Mouse (Mus musculus) stomach, embryonic 15.5 days (tissue): ENCODE data around the gene Atp6v0a1. TPM values are rescaled to one million over a fixed set of nuclear protein-coding genes. Genes with fewer than 3 reads are reported as not detected.

ENCODE experiments used
- ATAC-seq: fragments of 200-750 bp; cut with Nextera tagmentation; 2 replicates; pipeline ENCODE4 v1.8.0; 2017; ENCODE audit warnings: low read depth, moderate number of reproducible peaks, moderate TSS enrichment; ENCODE audit not compliant: insufficient read depth, low FRiP score
- H3K27ac ChIP-seq: fragments of 300-500 bp; sonication (generic); 2 replicates; pipeline ENCODE4 v1.5.1; 2015; ENCODE audit warnings: mild to moderate bottlenecking, inconsistent platforms
- H3K27me3 ChIP-seq: fragments of 300-500 bp; sonication (generic); replicated peaks from 2 replicates; pipeline ENCODE4 v1.6.1; 2015; ENCODE audit warnings: inconsistent platforms
- H3K36me3 ChIP-seq: fragments of 300-500 bp; sonication (generic); 2 replicates; pipeline ENCODE4 v1.6.1; 2015; ENCODE audit warnings: inconsistent platforms
- H3K4me1 ChIP-seq: fragments of 300-500 bp; sonication (generic); 2 replicates; pipeline ENCODE4 v1.6.1; 2015; ENCODE audit warnings: inconsistent platforms
- H3K4me2 ChIP-seq: fragments of 300-500 bp; sonication (generic); 2 replicates; pipeline ENCODE4 v1.6.1; 2015; ENCODE audit warnings: mild to moderate bottlenecking, inconsistent platforms
- H3K4me3 ChIP-seq: fragments of 300-500 bp; sonication (generic); replicated peaks from 2 replicates; pipeline ENCODE4 v1.5.1; 2015; ENCODE audit warnings: inconsistent platforms
- H3K9ac ChIP-seq: fragments of 300-500 bp; sonication (generic); 2 replicates; pipeline ENCODE4 v1.6.1; 2015; ENCODE audit warnings: inconsistent platforms
- H3K9me3 ChIP-seq: fragments of 300-500 bp; sonication (generic); 2 replicates; pipeline ENCODE4 v1.6.1; 2016; ENCODE audit warnings: inconsistent platforms
- WGBS: fragments of 180-500 bp; shearing (Covaris S2); methylation state at CpG from one replicate; pipeline ENCODE4 v1.1.7; 2015; 5-methylcytosine and 5-hydroxymethylcytosine counted together
- polyA plus RNA-seq: library from polyadenylated mRNA; unstranded; fragments of >200 nt; fragmentation: Nextera tagmentation; extraction: Ambion mirVana; gene quantifications from 2 replicates; pipeline ENCODE4 v1.2.1, GENCODE M21; 2015

Atp6v0a1 gene
- polyA plus RNA-seq, 1 experiment from 2014 or later: 36.6 TPM

DNA sequence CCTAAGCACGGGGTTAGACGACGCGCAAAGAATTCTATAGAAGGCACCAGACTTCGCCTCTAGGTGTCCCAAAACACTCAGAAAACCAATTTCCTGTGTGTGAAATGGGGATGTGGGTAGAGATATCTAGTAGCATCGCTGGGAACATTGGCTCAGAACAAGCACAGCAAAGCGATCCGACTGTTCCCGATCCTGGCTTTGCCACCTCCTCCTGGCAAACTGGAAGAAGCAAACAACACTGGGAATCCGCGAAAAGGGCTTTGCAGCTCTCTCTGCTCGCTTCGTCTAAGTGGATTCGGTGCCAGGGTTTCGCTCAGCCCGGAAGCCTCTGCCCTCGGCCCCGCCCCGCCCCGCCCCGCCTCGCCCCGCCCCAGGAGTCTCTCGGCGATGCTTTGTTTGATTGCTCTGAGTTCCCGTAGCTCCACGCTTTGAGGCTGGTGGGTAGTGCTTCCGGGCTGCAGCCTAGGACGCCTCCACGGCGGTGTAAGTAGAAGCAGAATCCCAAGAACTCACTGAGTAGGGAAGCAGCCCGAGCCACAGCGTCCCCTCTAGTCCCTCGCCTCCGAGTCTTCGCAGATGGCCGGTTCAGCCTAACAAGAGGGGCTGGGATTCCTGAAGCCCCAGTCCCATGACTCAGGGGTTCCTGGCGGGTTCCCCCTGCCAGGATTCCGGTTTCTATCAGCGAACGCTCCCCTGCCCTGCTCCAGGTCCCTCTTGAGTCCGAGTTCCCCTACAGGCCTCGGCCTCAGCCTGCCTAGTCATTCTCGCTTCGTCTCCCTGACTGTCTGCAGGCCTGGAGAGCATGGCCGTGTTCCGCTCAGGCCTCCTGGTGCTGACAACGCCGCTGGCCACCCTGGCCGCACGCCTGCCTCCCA lies 73.2 kb downstream of the Atp6v0a1 start, which contains the start of gene Coasy:
Gene Coasy, plus strand, starts transcription at position 358 of the 875 bp plus-strand sequence.
- Histone ChIP-seq H3K27ac (peak within 1 kb of the TSS; percentile 92), H3K36me3 (no peaks in the 10 kb centered on the region), H3K27me3 (peaks cover 36% of the 10 kb centered on the region), H3K4me2 (peak within 1 kb of the TSS; percentile 84), H3K4me1 (peaks cover 39% of the 10 kb centered on the region), H3K4me3 (peak within 1 kb of the TSS; percentile 88), H3K9me3 (no peaks in the 10 kb centered on the region), H3K9ac (peak within 1 kb of the TSS; percentile 89)
- peak; percentile 84 for ATAC-seq
- WGBS: 0% methylated on average over 51 of the region's 51 CpGs

DNA sequence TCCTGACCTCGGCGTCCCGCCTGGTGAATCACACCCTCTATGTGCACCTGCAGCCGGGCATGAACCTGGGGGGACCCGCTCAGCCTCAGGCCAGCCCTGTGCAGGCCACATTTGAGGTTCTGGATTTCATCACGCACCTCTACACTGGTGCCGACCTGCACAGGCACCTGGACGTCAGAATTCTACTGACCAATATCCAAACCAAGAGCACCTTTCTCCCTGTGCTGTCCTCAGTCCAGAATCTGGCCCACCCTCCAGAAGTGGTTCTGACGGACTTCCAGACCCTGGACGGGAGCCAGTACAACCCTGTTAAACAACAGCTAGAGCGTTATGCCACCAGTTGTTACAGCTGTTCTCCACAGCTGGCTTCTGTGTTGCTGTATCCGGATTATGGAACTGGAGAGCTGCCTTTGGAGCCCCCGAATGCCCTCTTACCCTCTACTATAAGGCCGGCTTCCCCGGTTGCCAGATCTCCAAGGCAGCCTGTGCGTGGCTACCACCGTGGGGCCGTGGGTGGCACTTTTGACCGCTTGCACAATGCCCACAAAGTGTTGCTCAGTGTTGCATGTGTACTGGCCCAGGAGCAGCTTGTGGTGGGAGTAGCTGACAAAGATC lies 73.9 kb downstream of the Atp6v0a1 start:
- H3K4me1 ChIP-seq: peaks cover 47% of the 10 kb centered on the region
- 31% methylated on average over 19 of the region's 19 CpGs for WGBS

DNA sequence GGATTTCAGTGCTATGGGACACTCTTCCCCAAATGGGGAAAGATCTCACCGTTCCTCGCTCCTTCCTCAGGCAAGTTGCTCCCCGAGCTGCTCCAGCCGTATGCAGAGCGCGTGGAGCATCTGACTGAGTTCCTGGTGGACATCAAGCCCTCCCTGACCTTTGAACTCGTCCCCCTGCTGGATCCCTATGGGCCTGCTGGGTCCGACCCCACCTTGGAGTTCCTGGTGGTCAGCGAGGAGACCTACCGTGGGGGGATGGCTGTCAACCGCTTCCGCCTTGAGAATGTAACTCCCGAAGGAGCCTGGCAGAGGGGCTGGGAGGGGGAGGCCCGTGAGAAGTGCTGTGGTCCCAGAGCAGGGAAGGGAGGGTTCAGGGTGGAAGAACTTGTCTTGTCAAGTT lies 75.0 kb downstream of the Atp6v0a1 start:
- Histone ChIP-seq H3K36me3 (peaks cover 3% of the 10 kb centered on the region; the same call in 1 of the 2 replicates), H3K4me1 (peaks cover 50% of the 10 kb centered on the region), H3K27ac (no peak overlapping the region), H3K27me3 (peaks cover 18% of the 10 kb centered on the region), H3K9me3 (no peaks in the 10 kb centered on the region), H3K4me2 (no peak overlapping the region), H3K9ac (no peak overlapping the region), H3K4me3 (no peak overlapping the region)
- WGBS: 83% methylated on average over 14 of the region's 14 CpGs
- no peak for ATAC-seq

More for the DNA sequence above, 73.9 kb downstream of the Atp6v0a1 start:
- H3K9me3 ChIP-seq: no peaks in the 10 kb centered on the region
- no peaks in the 10 kb centered on the region for H3K36me3 ChIP-seq
- H3K27ac ChIP-seq: peak overlapping the region; percentile 92
- H3K4me2 ChIP-seq: peak overlapping the region; percentile 84
- peak overlapping the region; percentile 88 for H3K4me3 ChIP-seq
- peak overlapping the region; percentile 89 for H3K9ac ChIP-seq
- ATAC-seq: 0 out of 2 replicates have a peak, but pooled peaks have one; percentile 2
- peaks cover 29% of the 10 kb centered on the region for H3K27me3 ChIP-seq

- no peak overlapping the region for H3K27ac ChIP-seq
- H3K36me3 ChIP-seq: peaks cover 4% of the 10 kb centered on the region
- no peak for ATAC-seq
- H3K4me1 ChIP-seq: peaks cover 45% of the 10 kb centered on the region
- H3K9me3 ChIP-seq: no peaks in the 10 kb centered on the region
- WGBS: 90% methylated on average over 12 of the region's 12 CpGs
- H3K27me3 ChIP-seq: peaks cover 12% of the 10 kb centered on the region
- H3K4me3 ChIP-seq: no peak overlapping the region
- H3K9ac ChIP-seq: no peak overlapping the region
- H3K4me2 ChIP-seq: no peak overlapping the region
These were observed 75.6 kb downstream of the Atp6v0a1 start for GRCm38 (mm10) chr11:101084811-101085210.

GRCm38 (mm10) chr11:101085617-101086322 lies 76.5 kb downstream of the Atp6v0a1 start:
- Histone ChIP-seq H3K27me3 (peaks cover 4% of the 10 kb centered on the region; the same call in 1 of the 2 replicates), H3K4me3 (no peak overlapping the region), H3K4me1 (peaks cover 44% of the 10 kb centered on the region), H3K9ac (no peak overlapping the region; the same call in 1 of the 2 replicates), H3K9me3 (no peaks in the 10 kb centered on the region), H3K4me2 (no peak overlapping the region), H3K27ac (peak overlapping the region; percentile 87), H3K36me3 (peaks cover 4% of the 10 kb centered on the region)
- WGBS: 90% methylated on average over 18 of the region's 18 CpGs
- ATAC-seq: no peak

DNA sequence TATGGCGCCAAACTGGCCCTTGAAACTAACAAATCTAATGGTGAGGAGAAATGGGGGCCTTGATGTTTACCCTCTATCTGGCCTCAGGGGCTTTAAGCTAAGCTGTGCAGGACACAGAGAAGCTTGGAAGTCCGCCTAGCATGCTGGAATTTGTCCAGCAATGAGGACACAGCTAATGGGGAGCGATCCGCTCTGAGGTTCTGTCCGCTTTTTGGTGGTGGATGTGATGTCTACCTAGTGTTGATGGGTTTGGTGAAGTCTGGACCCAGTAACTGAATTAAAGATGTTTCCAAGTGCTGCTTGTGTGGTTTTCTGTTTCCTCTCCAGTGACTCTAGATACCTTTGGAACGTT lies 77.0 kb downstream of the Atp6v0a1 start:
- peak overlapping the region; percentile 77 for H3K4me3 ChIP-seq
- peak overlapping the region; percentile 12; the same call in 1 of the 2 replicates for H3K9ac ChIP-seq

DNA sequence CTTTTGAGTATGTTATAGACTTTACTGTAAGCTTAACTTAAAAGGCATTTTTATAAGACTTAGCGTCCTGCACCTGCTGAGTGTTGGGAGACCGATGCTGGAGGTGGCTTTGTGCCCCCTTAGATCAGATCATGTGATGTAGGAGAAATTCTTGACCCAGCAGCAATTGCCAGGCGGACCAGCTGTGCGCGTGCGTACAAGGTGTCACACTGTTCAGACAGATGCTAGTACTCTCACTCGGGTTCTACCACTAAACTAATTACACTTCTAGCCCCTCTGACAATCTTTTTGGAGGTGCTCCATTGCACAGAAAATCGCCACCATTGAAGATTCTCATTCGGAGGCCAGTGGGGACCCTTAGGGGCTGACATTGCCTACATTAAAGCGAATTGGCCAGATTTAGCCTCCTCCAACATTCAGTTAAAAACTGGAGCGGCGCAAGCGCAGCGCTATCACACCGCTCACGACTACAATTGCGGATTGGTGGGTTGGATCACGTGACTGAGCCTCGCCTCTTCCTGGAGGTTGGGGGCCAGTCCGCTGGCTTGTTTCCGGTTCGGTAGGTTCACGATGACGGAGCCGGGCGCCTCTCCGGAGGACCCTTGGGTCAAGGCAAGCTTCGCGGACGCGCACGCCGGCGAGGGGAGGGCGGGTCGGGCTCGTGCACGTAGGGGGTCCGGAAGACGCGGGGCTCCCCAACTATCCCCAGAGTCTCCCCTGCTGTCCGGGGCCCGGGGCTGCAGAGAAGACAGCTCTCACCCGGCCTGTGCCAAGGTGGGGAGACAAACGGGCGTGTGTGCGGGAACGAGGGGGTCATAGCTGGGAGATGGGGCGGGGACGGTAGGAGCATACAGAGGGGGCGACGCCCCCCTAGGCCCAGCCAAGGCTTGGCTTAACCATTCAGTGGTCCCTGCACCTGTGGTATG lies 77.8 kb downstream of the Atp6v0a1 start, which contains the start of gene Mlx:
Gene Mlx, plus strand, starts transcription at position 522 of the 926 bp plus-strand sequence.
- WGBS: 1% methylated on average over 50 of the region's 52 CpGs
- H3K4me3 ChIP-seq: peak within 1 kb of the TSS; percentile 77

More for the DNA sequence above, 77.0 kb downstream of the Atp6v0a1 start:
- peaks cover 9% of the 10 kb centered on the region for H3K36me3 ChIP-seq
- no peak for ATAC-seq
- H3K4me1 ChIP-seq: peaks cover 43% of the 10 kb centered on the region
- peak overlapping the region; percentile 93 for H3K4me2 ChIP-seq
- 0 out of 2 replicates have a peak, but pooled peaks cover 3% of the 10 kb centered on the region for H3K27me3 ChIP-seq
- H3K9me3 ChIP-seq: no peaks in the 10 kb centered on the region
- 78% methylated on average over 6 of the region's 6 CpGs for WGBS
- H3K27ac ChIP-seq: peak overlapping the region; percentile 87

GRCm38 (mm10) chr11:101087682-101088055 lies 78.4 kb downstream of the Atp6v0a1 start:
- H3K36me3 ChIP-seq: peaks cover 23% of the 10 kb centered on the region
- no peaks in the 10 kb centered on the region for H3K27me3 ChIP-seq
- H3K4me1 ChIP-seq: peaks cover 36% of the 10 kb centered on the region
- ATAC-seq: no peak
- H3K9me3 ChIP-seq: no peaks in the 10 kb centered on the region
- 9% methylated on average over 8 of the region's 8 CpGs for WGBS
- H3K4me2 ChIP-seq: peak overlapping the region; percentile 93
- H3K4me3 ChIP-seq: peak overlapping the region; percentile 77
- H3K27ac ChIP-seq: peak overlapping the region; percentile 87
- H3K9ac ChIP-seq: peak overlapping the region; percentile 73

More for the DNA sequence above, 77.8 kb downstream of the Atp6v0a1 start, which contains the start of gene Mlx:
- ATAC-seq: peak; percentile 84
- peaks cover 36% of the 10 kb centered on the region for H3K4me1 ChIP-seq
- peak within 1 kb of the TSS; percentile 73 for H3K9ac ChIP-seq
- peak within 1 kb of the TSS; percentile 93 for H3K4me2 ChIP-seq
- H3K27me3 ChIP-seq: no peaks in the 10 kb centered on the region
- peak within 1 kb of the TSS; percentile 87 for H3K27ac ChIP-seq
- no peaks in the 10 kb centered on the region for H3K9me3 ChIP-seq
- H3K36me3 ChIP-seq: peaks cover 17% of the 10 kb centered on the region

- 83% methylated on average over 1 of the region's 1 CpGs for WGBS
- no peak overlapping the region for H3K27ac ChIP-seq
- H3K27me3 ChIP-seq: no peaks in the 10 kb centered on the region
- H3K9ac ChIP-seq: no peak overlapping the region
- H3K36me3 ChIP-seq: peaks cover 32% of the 10 kb centered on the region
- H3K4me3 ChIP-seq: no peak overlapping the region
- ATAC-seq: no peak
- H3K4me2 ChIP-seq: no peak overlapping the region
- no peaks in the 10 kb centered on the region for H3K9me3 ChIP-seq
- H3K4me1 ChIP-seq: peaks cover 34% of the 10 kb centered on the region
These were observed 80.7 kb downstream of the Atp6v0a1 start for GRCm38 (mm10) chr11:101089931-101090330.

DNA sequence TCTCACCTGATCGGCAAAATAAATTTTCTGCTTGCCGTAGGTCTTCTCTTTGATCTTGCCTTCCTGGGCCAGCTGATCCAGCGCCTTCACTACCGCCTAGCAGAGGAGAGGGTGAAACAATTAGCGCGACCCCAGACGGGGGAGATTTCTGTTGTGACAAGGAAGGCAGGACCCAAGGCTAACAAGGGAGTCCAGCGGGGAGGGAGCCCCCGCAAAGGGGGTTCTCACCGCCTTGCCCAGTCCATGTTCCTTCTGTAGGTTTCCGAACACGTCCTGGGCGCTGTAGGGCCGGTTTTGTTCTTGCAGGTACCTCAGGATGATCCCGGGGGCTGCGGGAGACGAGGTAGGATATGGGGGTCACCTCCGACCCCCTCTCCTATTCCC lies 85.7 kb downstream of the Atp6v0a1 start:
- H3K9me3 ChIP-seq: no peaks in the 10 kb centered on the region
- WGBS: under 1% methylated on average over 18 of the region's 18 CpGs
- peaks cover 58% of the 10 kb centered on the region for H3K36me3 ChIP-seq
- H3K4me2 ChIP-seq: peak overlapping the region; percentile 96
- peak overlapping the region; percentile 83 for H3K4me3 ChIP-seq
- peak overlapping the region; percentile 57; the same call in 1 of the 2 replicates for H3K27ac ChIP-seq
- H3K27me3 ChIP-seq: no peaks in the 10 kb centered on the region
- peaks cover 8% of the 10 kb centered on the region for H3K4me1 ChIP-seq
- peak overlapping the region; percentile 50; the same call in 1 of the 2 replicates for H3K9ac ChIP-seq
- no peak for ATAC-seq
